Mouse (Mus musculus) myocyte (in vitro differentiated cells): Measurements from ENCODE around the gene Gm10310. TPM values are rescaled to one million over a fixed set of nuclear protein-coding genes. Genes with fewer than 3 reads are reported as not detected.

ENCODE experiments used
- H3K27me3 ChIP-seq: one replicate; pipeline ENCODE4 v1.6.1; 2011; ENCODE audit not compliant: control insufficient read depth, insufficient read depth, insufficient read length
- H3K36me3 ChIP-seq: one replicate; pipeline ENCODE4 v1.6.1; 2011; ENCODE audit not compliant: control insufficient read depth, insufficient read depth
- H3K4me2 ChIP-seq: one replicate; pipeline ENCODE4 v1.6.1; 2011; ENCODE audit warnings: low read depth, control low read depth
- H3K4me3 ChIP-seq: one replicate; pipeline ENCODE4 v1.5.1; 2011; ENCODE audit warnings: mild to moderate bottlenecking, control low read depth, moderate library complexity
- H3K79me2 ChIP-seq: one replicate; pipeline ENCODE4 v1.6.1; 2011; ENCODE audit not compliant: control insufficient read depth, insufficient read depth
- H3ac ChIP-seq: one replicate; pipeline ENCODE4 v1.6.1; 2011; ENCODE audit not compliant: control insufficient read depth, insufficient read length
- CEBPB ChIP-seq: IDR thresholded peaks from 2 replicates; pipeline ENCODE4 v1.6.1; 2011; ENCODE audit warnings: mild to moderate bottlenecking, moderate library complexity; ENCODE audit not compliant: poor library complexity, insufficient read depth, severe bottlenecking
- MAX ChIP-seq: IDR thresholded peaks from one replicate; pipeline ENCODE4 v1.6.1; 2011; ENCODE audit warnings: low read depth, mild to moderate bottlenecking, control low read depth
- MYOD1 ChIP-seq, 3 experiments: IDR thresholded peaks; one replicate each; pipeline ENCODE4 v1.6.1; 2011; ENCODE audit warnings: control low read depth in 2 of 3, low read depth in 2 of 3, mild to moderate bottlenecking in 2 of 3, moderate library complexity in 1 of 3; ENCODE audit not compliant: insufficient read length in 2 of 3, control insufficient read depth in 1 of 3
- POLR2A ChIP-seq: IDR thresholded peaks from one replicate; pipeline ENCODE4 v1.6.1; 2011; ENCODE audit warnings: low read depth, mild to moderate bottlenecking, control low read depth, moderate library complexity; ENCODE audit not compliant: insufficient read length
- REST ChIP-seq: IDR thresholded peaks from one replicate; pipeline ENCODE4 v1.6.1; 2011; ENCODE audit warnings: mild to moderate bottlenecking, control low read depth, moderate library complexity; ENCODE audit not compliant: insufficient read depth, insufficient read length
- USF1 ChIP-seq: IDR thresholded peaks from one replicate; pipeline ENCODE4 v1.6.1; 2011; ENCODE audit warnings: low read depth, mild to moderate bottlenecking, control low read depth, moderate library complexity
- polyA plus RNA-seq: library from polyadenylated mRNA; unstranded; fragments of >200 nt; fragmentation: generic; extraction: Trizol; gene quantifications from one replicate; pipeline ENCODE4 v1.2.1, GENCODE M21; 2012; ENCODE audit warnings: missing spikeins

Gm10310 gene
- polyA plus RNA-seq, 1 experiment, result not detected

DNA sequence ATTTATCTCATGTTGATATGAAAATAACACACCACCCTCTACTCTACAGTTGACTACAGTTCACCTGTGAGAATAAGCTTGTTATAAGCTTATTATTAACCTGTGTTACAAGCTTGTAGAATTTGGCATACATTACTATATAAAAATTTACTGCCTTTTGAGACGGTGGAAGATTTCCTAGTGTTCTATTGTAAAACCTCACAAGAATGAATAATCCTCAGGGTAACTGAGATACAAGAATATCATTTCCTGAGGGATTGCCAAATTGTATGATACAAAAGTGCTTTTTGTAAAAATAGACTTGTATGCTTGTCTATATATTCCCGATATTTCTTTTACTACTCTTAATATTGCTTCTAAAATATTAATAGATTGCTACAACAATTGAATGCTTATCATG lies 35.9 kb downstream of the Gm10310 start, which contains the start of gene Olfr818:
Olfr818 (minus strand) TSS at position 101 of the 400 bp plus-strand sequence.
- H3ac ChIP-seq, result no peak within 1 kb of the TSS
- no peaks in the 10 kb centered on the region for H3K27me3 ChIP-seq
- no peaks in the 10 kb centered on the region for H3K79me2 ChIP-seq
- H3K36me3 ChIP-seq, result no peaks in the 10 kb centered on the region
- no peak within 1 kb of the TSS for H3K4me3 ChIP-seq
- TF ChIP-seq CEBPB (no peak), MYOD1 (IDR thresholded peaks at IDR 0.05; ENCODE audit: control insufficient read depth in 1 of 3, insufficient read length in 2 of 3, low read depth in 2 of 3) (no peak), MAX (no peak), POLR2A (no peak), REST (no peak), USF1 (no peak)
- H3K4me2 ChIP-seq, result no peak within 1 kb of the TSS

Other genes starting within 250 kb of the Gm10310 start
- not detected for gene Olfr806, start 243.1 kb downstream of the Gm10310 start, polyA plus RNA-seq
- gene Olfr807, start 227.3 kb downstream of the Gm10310 start, polyA plus RNA-seq, result not detected
- gene Olfr808, start 219.6 kb downstream of the Gm10310 start, polyA plus RNA-seq, result not detected
- not detected for gene Olfr809, start 210.4 kb downstream of the Gm10310 start, polyA plus RNA-seq
- 0.04 TPM for gene Olfr810, start 190.1 kb downstream of the Gm10310 start, polyA plus RNA-seq
- gene Olfr811, start 180.7 kb downstream of the Gm10310 start, polyA plus RNA-seq, result not detected
- gene Olfr812, start 139.0 kb downstream of the Gm10310 start, polyA plus RNA-seq, result not detected
- not detected for gene Olfr813, start 129.7 kb downstream of the Gm10310 start, polyA plus RNA-seq
- not detected for gene Olfr814, start 105.2 kb downstream of the Gm10310 start, polyA plus RNA-seq
- not detected for gene Olfr815, start 79.2 kb downstream of the Gm10310 start, polyA plus RNA-seq
- not detected for gene Olfr816, start 69.5 kb downstream of the Gm10310 start, polyA plus RNA-seq
- gene Olfr818, start 36.0 kb downstream of the Gm10310 start, polyA plus RNA-seq, result not detected
- not detected for gene Olfr819, start 17.8 kb downstream of the Gm10310 start, polyA plus RNA-seq
- gene Olfr247, start 8.9 kb downstream of the Gm10310 start, polyA plus RNA-seq, result not detected
- gene Olfr820, start 27.6 kb upstream of the Gm10310 start, polyA plus RNA-seq, result not detected
- gene Olfr821, start 45.3 kb upstream of the Gm10310 start, polyA plus RNA-seq, result not detected
- not detected for gene Olfr822, start 86.1 kb upstream of the Gm10310 start, polyA plus RNA-seq
- gene Olfr823, start 130.3 kb upstream of the Gm10310 start, polyA plus RNA-seq, result not detected
- not detected for gene Olfr824, start 144.9 kb upstream of the Gm10310 start, polyA plus RNA-seq
- gene Olfr825, start 181.7 kb upstream of the Gm10310 start, polyA plus RNA-seq, result not detected
- not detected for gene Olfr826, start 199.1 kb upstream of the Gm10310 start, polyA plus RNA-seq
- gene Olfr827, start 229.3 kb upstream of the Gm10310 start, polyA plus RNA-seq, result not detected